Mouse (Mus musculus): ENCODE data around the gene Arrb1.

DNA sequence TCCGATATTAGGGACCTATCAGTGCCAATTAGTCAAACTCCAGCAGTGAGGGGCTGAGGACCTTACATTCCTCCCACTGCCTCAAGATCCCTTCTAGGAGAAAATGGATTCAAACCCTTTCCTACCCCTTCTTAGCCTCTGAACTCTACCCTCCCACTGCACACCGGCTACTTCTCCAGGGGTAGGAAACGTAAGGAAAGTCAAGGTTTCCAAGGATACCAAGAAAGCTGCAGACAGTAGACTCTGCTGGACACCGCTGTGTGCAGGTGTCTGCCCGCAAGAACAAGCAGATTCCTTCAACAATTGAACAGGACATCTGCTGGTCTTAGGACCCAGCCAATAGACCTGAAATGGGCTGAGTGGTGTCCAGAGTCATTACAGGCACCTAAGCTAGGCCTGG, 765 bp upstream of the Arrb1 start:
- TF ChIP-seq POLR2A (IDR thresholded peaks at IDR 0.05; ENCODE audit: borderline replicate concordance, extremely low read depth, insufficient read depth, insufficient read length, poor library complexity, severe bottlenecking) (no peak), CTCF (IDR thresholded peaks at IDR 0.05; ENCODE audit: borderline replicate concordance, extremely low read depth, insufficient read depth, insufficient read length) (no peak)
